Mouse (Mus musculus): ENCODE measurements at regions not wholly inside any gene's neighbourhood (a gene's known extent, or its start where the extent isn't known, plus 50 kb on each side); places are given as distances from the start of the nearest gene placed in this dataset.

- H3K27ac ChIP-seq (replicated peaks; ENCODE audit: low read depth, low read length) = no peak overlapping the region
- no peaks in the 10 kb centered on the region for H3K36me3 ChIP-seq (replicated peaks; ENCODE audit: control insufficient read depth, insufficient read depth, low read depth, low read length)
- no peak overlapping the region for H3K4me3 ChIP-seq (ENCODE audit: low read depth, low read length)
- no peak for ATAC-seq (replicated peaks; ENCODE audit: insufficient number of reproducible peaks, low FRiP score, low TSS enrichment, low read depth)
- no peak overlapping the region for H3K4me2 ChIP-seq (ENCODE audit: low read depth, low read length)
- no peaks in the 10 kb centered on the region for H3K27me3 ChIP-seq (ENCODE audit: control insufficient read depth, insufficient read depth, low read length)
- H3K9me3 ChIP-seq (replicated peaks; ENCODE audit: control insufficient read depth, low read length) = no peaks in the 10 kb centered on the region
- H3K9ac ChIP-seq (replicated peaks; ENCODE audit: low read length) = no peak overlapping the region
- H3K4me1 ChIP-seq (ENCODE audit: control insufficient read depth, insufficient read depth, low read length) = no peaks in the 10 kb centered on the region
- WGBS = 88% methylated on average over 11 of the region's 11 CpGs
- DNase-seq (ENCODE audit: low spot score) = no peak
These were observed 327.5 kb upstream of the Gm5148 start for GRCm38 (mm10) chr3:38051748-38052147.

- H3K9ac ChIP-seq (replicated peaks; ENCODE audit: low read length) = no peak overlapping the region
- H3K36me3 ChIP-seq (replicated peaks; ENCODE audit: control insufficient read depth, insufficient read depth, low read depth, low read length) = no peaks in the 10 kb centered on the region
- no peak overlapping the region for H3K27ac ChIP-seq (replicated peaks; ENCODE audit: low read depth, low read length)
- H3K4me3 ChIP-seq (ENCODE audit: low read depth, low read length) = no peak overlapping the region
- 65% methylated on average over 9 of the region's 9 CpGs for WGBS
- no peaks in the 10 kb centered on the region for H3K4me1 ChIP-seq (ENCODE audit: control insufficient read depth, insufficient read depth, low read length)
- no peaks in the 10 kb centered on the region for H3K27me3 ChIP-seq (ENCODE audit: control insufficient read depth, insufficient read depth, low read length)
- DNase-seq (ENCODE audit: low spot score) (no peak), ATAC-seq (replicated peaks; ENCODE audit: insufficient number of reproducible peaks, low FRiP score, low TSS enrichment, low read depth) (no peak)
- H3K4me2 ChIP-seq (ENCODE audit: low read depth, low read length) = no peak overlapping the region
- no peaks in the 10 kb centered on the region for H3K9me3 ChIP-seq (replicated peaks; ENCODE audit: control insufficient read depth, low read length)
These were observed 326.6 kb upstream of the Gm5148 start for GRCm38 (mm10) chr3:38050856-38051255.

GRCm38 (mm10) chr3:38050366-38050765 lies 326.1 kb upstream of the Gm5148 start:
- Histone ChIP-seq H3K4me2 (ENCODE audit: low read depth, low read length) (no peak overlapping the region), H3K36me3 (replicated peaks; ENCODE audit: control insufficient read depth, insufficient read depth, low read depth, low read length) (no peaks in the 10 kb centered on the region), H3K9me3 (replicated peaks; ENCODE audit: control insufficient read depth, low read length) (no peaks in the 10 kb centered on the region), H3K4me1 (ENCODE audit: control insufficient read depth, insufficient read depth, low read length) (no peaks in the 10 kb centered on the region), H3K27ac (replicated peaks; ENCODE audit: low read depth, low read length) (no peak overlapping the region), H3K4me3 (ENCODE audit: low read depth, low read length) (no peak overlapping the region), H3K9ac (replicated peaks; ENCODE audit: low read length) (no peak overlapping the region), H3K27me3 (ENCODE audit: control insufficient read depth, insufficient read depth, low read length) (no peaks in the 10 kb centered on the region)
- WGBS = 58% methylated on average over 1 of the region's 1 CpGs
- ATAC-seq (replicated peaks; ENCODE audit: insufficient number of reproducible peaks, low FRiP score, low TSS enrichment, low read depth) (no peak), DNase-seq (ENCODE audit: low spot score) (no peak)

GRCm38 (mm10) chr3:38049290-38049689 lies 325.0 kb upstream of the Gm5148 start:
- no peaks in the 10 kb centered on the region for H3K36me3 ChIP-seq (replicated peaks; ENCODE audit: control insufficient read depth, insufficient read depth, low read depth, low read length)
- H3K4me2 ChIP-seq (ENCODE audit: low read depth, low read length) = no peak overlapping the region
- H3K4me1 ChIP-seq (ENCODE audit: control insufficient read depth, insufficient read depth, low read length) = no peaks in the 10 kb centered on the region
- no peak for ATAC-seq (replicated peaks; ENCODE audit: insufficient number of reproducible peaks, low FRiP score, low TSS enrichment, low read depth)
- no peak overlapping the region for H3K9ac ChIP-seq (replicated peaks; ENCODE audit: low read length)
- WGBS = 82% methylated on average over 2 of the region's 2 CpGs
- H3K4me3 ChIP-seq (ENCODE audit: low read depth, low read length) = no peak overlapping the region
- DNase-seq (ENCODE audit: low spot score) = no peak
- no peak overlapping the region for H3K27ac ChIP-seq (replicated peaks; ENCODE audit: low read depth, low read length)
- H3K9me3 ChIP-seq (replicated peaks; ENCODE audit: control insufficient read depth, low read length) = no peaks in the 10 kb centered on the region
- H3K27me3 ChIP-seq (ENCODE audit: control insufficient read depth, insufficient read depth, low read length) = no peaks in the 10 kb centered on the region

GRCm38 (mm10) chr3:38047445-38047844 lies 323.2 kb upstream of the Gm5148 start:
- H3K36me3 ChIP-seq (replicated peaks; ENCODE audit: control insufficient read depth, insufficient read depth, low read depth, low read length) = no peaks in the 10 kb centered on the region
- H3K27ac ChIP-seq (replicated peaks; ENCODE audit: low read depth, low read length) = no peak overlapping the region
- no peak overlapping the region for H3K4me2 ChIP-seq (ENCODE audit: low read depth, low read length)
- no peaks in the 10 kb centered on the region for H3K4me1 ChIP-seq (ENCODE audit: control insufficient read depth, insufficient read depth, low read length)
- H3K9ac ChIP-seq (replicated peaks; ENCODE audit: low read length) = no peak overlapping the region
- 81% methylated on average over 4 of the region's 4 CpGs for WGBS
- no peak for DNase-seq (ENCODE audit: low spot score)
- ATAC-seq (replicated peaks; ENCODE audit: insufficient number of reproducible peaks, low FRiP score, low TSS enrichment, low read depth) = no peak
- no peaks in the 10 kb centered on the region for H3K9me3 ChIP-seq (replicated peaks; ENCODE audit: control insufficient read depth, low read length)
- no peak overlapping the region for H3K4me3 ChIP-seq (ENCODE audit: low read depth, low read length)
- no peaks in the 10 kb centered on the region for H3K27me3 ChIP-seq (ENCODE audit: control insufficient read depth, insufficient read depth, low read length)

- H3K9ac ChIP-seq (replicated peaks; ENCODE audit: low read length) = no peak overlapping the region
- no peaks in the 10 kb centered on the region for H3K36me3 ChIP-seq (replicated peaks; ENCODE audit: control insufficient read depth, insufficient read depth, low read depth, low read length)
- H3K4me1 ChIP-seq (ENCODE audit: control insufficient read depth, insufficient read depth, low read length) = no peaks in the 10 kb centered on the region
- H3K27ac ChIP-seq (replicated peaks; ENCODE audit: low read depth, low read length) = no peak overlapping the region
- no peaks in the 10 kb centered on the region for H3K27me3 ChIP-seq (ENCODE audit: control insufficient read depth, insufficient read depth, low read length)
- 76% methylated on average over 4 of the region's 4 CpGs for WGBS
- H3K9me3 ChIP-seq (replicated peaks; ENCODE audit: control insufficient read depth, low read length) = no peaks in the 10 kb centered on the region
- no peak overlapping the region for H3K4me3 ChIP-seq (ENCODE audit: low read depth, low read length)
- DNase-seq (ENCODE audit: low spot score) (no peak), ATAC-seq (replicated peaks; ENCODE audit: insufficient number of reproducible peaks, low FRiP score, low TSS enrichment, low read depth) (no peak)
- no peak overlapping the region for H3K4me2 ChIP-seq (ENCODE audit: low read depth, low read length)
These were observed 322.3 kb upstream of the Gm5148 start for GRCm38 (mm10) chr3:38046611-38047010.

GRCm38 (mm10) chr3:38045989-38046388 lies 321.7 kb upstream of the Gm5148 start:
- Histone ChIP-seq H3K4me2 (ENCODE audit: low read depth, low read length) (no peak overlapping the region), H3K4me3 (ENCODE audit: low read depth, low read length) (no peak overlapping the region), H3K4me1 (ENCODE audit: control insufficient read depth, insufficient read depth, low read length) (no peaks in the 10 kb centered on the region), H3K36me3 (replicated peaks; ENCODE audit: control insufficient read depth, insufficient read depth, low read depth, low read length) (no peaks in the 10 kb centered on the region), H3K9me3 (replicated peaks; ENCODE audit: control insufficient read depth, low read length) (no peaks in the 10 kb centered on the region), H3K9ac (replicated peaks; ENCODE audit: low read length) (no peak overlapping the region), H3K27me3 (ENCODE audit: control insufficient read depth, insufficient read depth, low read length) (no peaks in the 10 kb centered on the region), H3K27ac (replicated peaks; ENCODE audit: low read depth, low read length) (no peak overlapping the region)
- WGBS = 77% methylated on average over 2 of the region's 2 CpGs
- ATAC-seq (replicated peaks; ENCODE audit: insufficient number of reproducible peaks, low FRiP score, low TSS enrichment, low read depth) (no peak), DNase-seq (ENCODE audit: low spot score) (no peak)

- Histone ChIP-seq H3K9me3 (replicated peaks; ENCODE audit: control insufficient read depth, low read length) (no peaks in the 10 kb centered on the region), H3K27ac (replicated peaks; ENCODE audit: low read depth, low read length) (no peak overlapping the region), H3K4me1 (ENCODE audit: control insufficient read depth, insufficient read depth, low read length) (no peaks in the 10 kb centered on the region), H3K4me2 (ENCODE audit: low read depth, low read length) (no peak overlapping the region), H3K4me3 (ENCODE audit: low read depth, low read length) (no peak overlapping the region), H3K27me3 (ENCODE audit: control insufficient read depth, insufficient read depth, low read length) (no peaks in the 10 kb centered on the region), H3K36me3 (replicated peaks; ENCODE audit: control insufficient read depth, insufficient read depth, low read depth, low read length) (no peaks in the 10 kb centered on the region), H3K9ac (replicated peaks; ENCODE audit: low read length) (no peak overlapping the region)
- peak; percentile 26 for DNase-seq (ENCODE audit: low spot score)
- WGBS = 53% methylated on average over 6 of the region's 6 CpGs
- no peak for ATAC-seq (replicated peaks; ENCODE audit: insufficient number of reproducible peaks, low FRiP score, low TSS enrichment, low read depth)
These were observed 321.2 kb upstream of the Gm5148 start for GRCm38 (mm10) chr3:38045523-38045922.
